Mouse (Mus musculus): ENCODE measurements around the gene Gm11084. TPM values are rescaled to one million over a fixed set of nuclear protein-coding genes. Genes with fewer than 3 reads are reported as not detected.
"Not testable (repeated sequence)": the region's sequence is repeated elsewhere in the genome, so short reads cannot be mapped to it uniquely, and the experiment has no call there.

Gene Gm11084
- not detected in 2 replicates for polyA plus RNA-seq (2016; fragmentation: Nextera tagmentation; extraction: Ambion mirVana)

DNA sequence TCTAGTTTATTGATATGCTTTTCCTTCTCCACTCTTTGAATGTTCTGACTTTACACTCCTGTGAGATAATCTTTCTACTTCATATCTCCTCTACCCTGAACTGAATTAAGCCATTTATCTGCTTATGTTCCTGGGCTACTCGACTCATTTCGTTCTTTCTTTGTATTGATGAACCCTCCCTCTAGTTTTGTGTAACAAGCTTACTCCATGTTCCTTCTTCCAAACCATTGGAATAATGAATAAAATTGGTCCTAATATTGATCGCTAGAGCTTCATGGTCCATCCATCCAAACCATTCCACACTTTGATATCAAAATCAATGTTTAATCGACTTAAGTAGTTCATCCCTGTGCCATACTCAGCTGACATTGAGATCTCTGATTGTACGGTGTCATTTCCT is at the start of gene Gm11084:
Gm11084 (minus strand) TSS at position 101 of the 400 bp plus-strand sequence.
- Histone ChIP-seq H3K36me3 (no peaks in the 10 kb centered on the region), H3K4me3 (no peak within 1 kb of the TSS), H3K4me2 (replicated peaks) (no peak within 1 kb of the TSS), H3K9ac (no peak within 1 kb of the TSS), H3K4me1 (peaks cover 2% of the 10 kb centered on the region; the same call in 1 of the 2 replicates), H3K9me3 (replicated peaks) (no peaks in the 10 kb centered on the region), H3K27ac (no peak within 1 kb of the TSS), H3K27me3 (no peaks in the 10 kb centered on the region)
- WGBS = 94% methylated on average over 5 of the region's 5 CpGs
- ATAC-seq (ENCODE audit: low FRiP score) = no peak

DNA sequence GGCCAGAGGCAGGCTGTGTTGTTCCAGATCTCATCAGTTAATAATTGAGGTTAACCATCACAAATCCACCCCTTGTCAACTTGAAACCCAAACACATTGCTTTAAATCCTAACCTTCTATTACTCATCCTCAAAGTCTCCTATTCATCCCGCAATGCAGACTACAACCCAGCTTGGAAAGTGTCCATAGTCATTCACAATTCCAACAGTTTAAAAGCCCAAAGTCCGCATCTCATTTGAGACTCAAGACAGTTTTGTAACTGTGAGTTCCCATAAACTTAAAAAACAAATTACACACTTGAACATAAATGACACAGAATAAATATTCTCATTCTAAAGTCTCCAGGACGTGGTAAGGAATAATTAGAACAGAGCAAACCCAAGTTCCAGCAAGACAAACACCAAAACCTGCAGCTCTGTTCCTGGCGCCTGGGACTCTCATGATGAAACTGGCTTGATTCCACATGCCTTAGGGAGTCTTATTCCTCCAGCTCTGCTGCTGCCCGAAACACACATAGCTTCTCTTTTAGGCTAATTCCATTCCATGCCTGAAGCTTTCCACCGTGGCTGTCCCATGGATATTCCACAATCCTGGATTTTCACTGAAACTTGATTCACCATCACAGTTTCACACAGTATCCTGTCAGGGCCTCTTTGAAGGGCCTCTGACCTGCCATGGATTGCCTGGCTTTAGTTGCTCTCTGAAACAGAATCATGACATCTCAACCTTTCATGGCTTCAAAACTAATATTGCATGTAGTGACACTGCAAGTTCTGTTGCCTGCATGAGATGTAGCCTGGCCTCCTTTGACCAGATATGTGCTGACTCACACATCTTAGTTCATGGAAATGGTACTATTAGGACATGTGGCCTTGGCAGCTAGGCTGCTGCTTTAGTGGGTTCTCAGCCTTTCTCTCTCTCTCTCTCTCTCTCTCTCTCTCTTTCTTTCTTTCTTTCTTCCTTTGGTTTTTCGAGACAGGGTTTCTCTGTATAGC is 44.8 kb upstream of the Gm11084 start:
- Histone ChIP-seq H3K4me1 (no peaks in the 10 kb centered on the region), H3K36me3 (no peaks in the 10 kb centered on the region), H3K27ac (no peak overlapping the region), H3K9ac (no peak overlapping the region), H3K4me3 (no peak overlapping the region), H3K9me3 (replicated peaks) (no peaks in the 10 kb centered on the region), H3K27me3 (no peaks in the 10 kb centered on the region), H3K4me2 (replicated peaks) (no peak overlapping the region)
- no peak for ATAC-seq (ENCODE audit: low FRiP score)
- WGBS = 82% methylated on average over 7 of the region's 7 CpGs

DNA sequence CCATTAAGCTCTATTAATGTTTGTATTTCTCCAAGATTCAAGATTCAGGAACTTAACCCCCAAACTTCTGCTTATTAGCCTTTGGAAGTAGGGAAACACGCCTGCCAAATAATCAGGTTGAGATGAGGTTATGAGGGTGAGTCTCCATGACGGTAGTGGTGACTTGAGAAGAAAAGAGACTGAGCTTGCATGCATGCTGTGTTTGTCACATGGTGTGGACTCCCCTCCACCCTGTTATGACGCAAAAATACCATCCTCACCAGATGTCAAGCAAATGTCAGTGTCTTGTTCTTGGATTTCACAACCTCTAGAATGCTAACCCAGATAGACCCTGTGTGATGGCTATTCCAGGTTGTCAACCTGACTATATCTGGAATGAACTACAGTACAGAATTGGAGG is 43.3 kb upstream of the Gm11084 start:
- H3K27me3 ChIP-seq = no peaks in the 10 kb centered on the region
- H3K9me3 ChIP-seq (replicated peaks) = no peaks in the 10 kb centered on the region
- 92% methylated on average over 3 of the region's 3 CpGs for WGBS
- no peak overlapping the region for H3K9ac ChIP-seq
- H3K36me3 ChIP-seq = no peaks in the 10 kb centered on the region
- H3K4me1 ChIP-seq = no peaks in the 10 kb centered on the region
- no peak for ATAC-seq (ENCODE audit: low FRiP score)
- no peak overlapping the region for H3K4me2 ChIP-seq (replicated peaks)
- H3K27ac ChIP-seq = no peak overlapping the region
- no peak overlapping the region for H3K4me3 ChIP-seq

DNA sequence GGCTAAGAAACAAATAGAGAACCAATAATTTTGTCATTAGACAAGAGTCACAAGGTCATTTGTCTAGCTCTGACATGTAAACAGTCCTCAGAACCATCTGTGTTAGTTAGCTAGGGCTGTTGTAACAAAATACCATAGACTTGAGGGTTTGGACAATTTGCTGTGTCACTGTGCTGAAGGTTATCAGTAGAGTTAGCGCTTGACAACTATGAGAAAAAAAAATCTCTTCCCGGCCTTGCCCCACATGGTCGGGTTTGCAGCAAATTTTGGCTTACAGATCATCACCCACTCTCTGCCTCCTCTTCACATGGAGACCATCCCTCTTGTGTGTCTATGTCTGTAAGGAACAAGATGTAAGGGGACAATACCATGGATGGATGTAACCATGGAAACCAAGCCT is 41.5 kb upstream of the Gm11084 start:
- Histone ChIP-seq H3K27ac (no peak overlapping the region), H3K27me3 (no peaks in the 10 kb centered on the region), H3K4me2 (replicated peaks) (no peak overlapping the region), H3K4me3 (no peak overlapping the region), H3K4me1 (no peaks in the 10 kb centered on the region), H3K36me3 (no peaks in the 10 kb centered on the region), H3K9ac (no peak overlapping the region), H3K9me3 (replicated peaks) (no peaks in the 10 kb centered on the region)
- ATAC-seq (ENCODE audit: low FRiP score) = no peak
- 82% methylated on average over 3 of the region's 3 CpGs for WGBS

DNA sequence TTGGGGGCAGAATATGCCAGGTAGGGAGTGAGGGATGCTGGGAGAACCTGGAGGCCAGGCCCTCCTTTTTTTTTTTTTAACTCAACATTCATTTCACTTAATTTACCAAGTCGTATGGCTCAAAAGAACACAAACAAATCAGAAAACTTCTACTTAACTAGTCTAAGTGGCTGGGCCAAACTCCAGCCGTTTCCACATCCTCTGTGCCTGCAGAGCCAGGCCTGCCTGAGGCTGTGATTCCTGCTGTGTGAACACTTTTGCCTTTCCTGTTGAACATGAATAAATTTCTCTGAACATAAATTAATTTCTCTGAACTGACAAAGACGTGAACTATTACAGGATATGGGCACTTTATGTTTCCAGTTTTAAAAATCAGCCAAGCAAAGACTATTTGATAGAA is 40.6 kb upstream of the Gm11084 start:
- no peak for ATAC-seq (ENCODE audit: low FRiP score)
- Histone ChIP-seq H3K4me3 (no peak overlapping the region), H3K9me3 (replicated peaks) (no peaks in the 10 kb centered on the region), H3K27ac (no peak overlapping the region), H3K36me3 (no peaks in the 10 kb centered on the region), H3K9ac (no peak overlapping the region), H3K4me1 (no peaks in the 10 kb centered on the region), H3K27me3 (no peaks in the 10 kb centered on the region), H3K4me2 (replicated peaks) (no peak overlapping the region)
- 63% methylated on average over 3 of the region's 3 CpGs for WGBS

DNA sequence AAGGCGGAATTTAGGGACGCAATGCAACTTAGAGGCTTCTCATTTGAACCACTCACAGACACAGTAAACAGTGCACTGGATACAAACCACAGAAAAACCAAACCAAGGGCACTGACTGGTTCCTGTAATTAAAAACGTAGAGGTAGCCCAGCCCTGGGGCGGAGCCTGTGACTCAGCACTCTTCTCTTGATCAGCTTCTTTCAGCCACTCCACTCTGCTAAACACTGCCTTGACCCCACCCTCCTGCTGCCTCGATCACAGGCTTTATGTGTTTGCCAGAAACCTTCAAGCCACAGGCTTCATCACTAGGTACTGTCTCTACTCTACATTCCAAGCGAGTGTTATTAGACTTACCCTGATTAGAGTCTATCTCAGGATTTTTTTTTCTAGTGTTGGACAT is 37.3 kb upstream of the Gm11084 start:
- Histone ChIP-seq H3K36me3 (no peaks in the 10 kb centered on the region), H3K9ac (no peak overlapping the region), H3K4me1 (no peaks in the 10 kb centered on the region), H3K4me3 (no peak overlapping the region), H3K9me3 (replicated peaks) (no peaks in the 10 kb centered on the region), H3K27ac (no peak overlapping the region), H3K27me3 (no peaks in the 10 kb centered on the region), H3K4me2 (replicated peaks) (no peak overlapping the region)
- WGBS = 46% methylated on average over 6 of the region's 6 CpGs
- no peak for ATAC-seq (ENCODE audit: low FRiP score)

DNA sequence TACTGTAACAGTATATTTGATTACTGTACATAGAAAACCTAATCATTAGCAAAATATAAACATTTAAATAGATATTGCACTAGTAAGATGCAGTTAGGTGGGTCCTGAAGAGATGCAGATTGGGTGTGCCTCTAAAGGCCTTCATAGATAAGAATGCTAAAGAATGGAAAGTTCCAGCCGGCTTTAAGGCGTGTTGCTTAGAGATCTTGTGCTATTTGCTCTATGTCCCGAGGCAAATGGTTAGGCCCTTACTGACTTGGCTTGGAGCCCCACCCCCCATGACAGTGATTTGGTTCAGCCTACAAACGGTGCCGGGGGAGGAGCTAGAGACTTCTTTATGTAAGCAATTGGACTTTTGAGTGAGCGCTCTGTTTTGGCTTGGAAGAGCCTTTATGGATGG is 34.5 kb upstream of the Gm11084 start:
- ATAC-seq (ENCODE audit: low FRiP score) = no peak
- no peaks in the 10 kb centered on the region for H3K4me1 ChIP-seq
- WGBS = 83% methylated on average over 6 of the region's 6 CpGs
- H3K4me2 ChIP-seq (replicated peaks) = no peak overlapping the region
- no peak overlapping the region for H3K9ac ChIP-seq
- H3K36me3 ChIP-seq = no peaks in the 10 kb centered on the region
- H3K4me3 ChIP-seq = no peak overlapping the region
- H3K27me3 ChIP-seq = no peaks in the 10 kb centered on the region
- no peak overlapping the region for H3K27ac ChIP-seq
- no peaks in the 10 kb centered on the region for H3K9me3 ChIP-seq (replicated peaks)

DNA sequence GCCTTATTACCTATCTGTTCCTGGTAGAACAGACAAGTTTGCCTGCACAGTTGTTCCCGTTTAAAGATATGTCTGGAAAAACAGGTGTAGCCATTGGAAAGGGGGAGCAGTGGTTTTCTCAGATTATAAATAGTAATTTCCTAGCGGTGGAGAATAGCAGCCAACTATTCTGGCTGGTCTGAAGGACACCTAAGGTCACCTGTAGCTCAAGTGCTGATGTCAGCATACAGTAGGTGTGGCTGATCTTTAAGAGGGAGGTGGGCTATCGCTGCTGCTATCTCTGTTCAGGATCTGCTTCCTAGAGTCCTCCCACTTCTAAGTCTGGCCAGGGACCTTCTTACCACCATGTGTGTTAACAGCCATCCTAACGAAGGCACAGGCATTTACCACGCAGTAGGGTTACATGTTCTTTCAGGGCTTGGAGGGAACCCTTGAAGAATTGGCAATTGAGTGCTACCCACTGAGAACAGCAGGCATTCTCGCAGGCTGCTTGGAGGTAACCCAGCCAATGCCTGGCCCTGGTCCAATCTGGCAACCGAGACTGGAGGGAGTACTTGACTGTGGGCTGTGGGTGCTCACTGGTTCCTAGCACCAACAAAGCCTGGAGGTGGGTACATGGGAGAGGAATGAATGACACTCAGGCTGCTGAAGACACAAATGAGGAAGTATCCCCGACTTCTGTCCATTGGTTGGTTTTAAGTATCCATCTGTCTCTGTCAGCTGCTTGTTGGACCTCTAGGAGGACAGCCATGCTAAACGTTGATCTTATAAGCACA is 33.0 kb upstream of the Gm11084 start:
- ATAC-seq (ENCODE audit: low FRiP score) = no peak
- no peak overlapping the region for H3K4me2 ChIP-seq (replicated peaks)
- H3K36me3 ChIP-seq = no peaks in the 10 kb centered on the region
- H3K9ac ChIP-seq = no peak overlapping the region
- H3K9me3 ChIP-seq (replicated peaks) = no peaks in the 10 kb centered on the region
- H3K4me3 ChIP-seq = no peak overlapping the region
- WGBS = 78% methylated on average over 9 of the region's 9 CpGs
- H3K27ac ChIP-seq = no peak overlapping the region
- no peaks in the 10 kb centered on the region for H3K4me1 ChIP-seq
- no peaks in the 10 kb centered on the region for H3K27me3 ChIP-seq

DNA sequence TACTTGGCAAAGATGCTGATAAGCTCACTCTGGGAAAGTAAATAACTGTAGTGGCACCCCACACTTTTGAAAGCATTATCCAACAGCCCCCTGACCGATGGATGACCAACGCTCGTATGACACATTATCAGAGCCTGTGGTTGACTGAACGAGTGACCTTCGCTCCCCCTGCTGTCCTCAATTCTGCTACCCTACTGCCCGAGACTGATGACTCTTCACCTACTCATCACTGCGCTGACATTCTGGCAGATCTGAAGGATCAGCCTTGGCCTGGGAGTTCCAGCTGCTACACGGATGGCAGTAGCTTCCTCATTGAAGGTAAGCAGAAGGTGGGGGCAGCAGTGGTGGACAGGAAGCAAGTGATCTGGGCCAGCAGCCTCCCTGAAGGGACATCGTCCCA is 27.5 kb upstream of the Gm11084 start:
- H3K9me3 ChIP-seq (replicated peaks) = peaks cover 13% of the 10 kb centered on the region; the same call in 1 of the 2 replicates
- not testable (repeated sequence) for ATAC-seq (ENCODE audit: low FRiP score); H3K9ac ChIP-seq; H3K4me1 ChIP-seq; H3K27me3 ChIP-seq; H3K4me2 ChIP-seq (replicated peaks); H3K36me3 ChIP-seq; H3K27ac ChIP-seq; H3K4me3 ChIP-seq
- WGBS = 88% methylated on average over 9 of the region's 9 CpGs

DNA sequence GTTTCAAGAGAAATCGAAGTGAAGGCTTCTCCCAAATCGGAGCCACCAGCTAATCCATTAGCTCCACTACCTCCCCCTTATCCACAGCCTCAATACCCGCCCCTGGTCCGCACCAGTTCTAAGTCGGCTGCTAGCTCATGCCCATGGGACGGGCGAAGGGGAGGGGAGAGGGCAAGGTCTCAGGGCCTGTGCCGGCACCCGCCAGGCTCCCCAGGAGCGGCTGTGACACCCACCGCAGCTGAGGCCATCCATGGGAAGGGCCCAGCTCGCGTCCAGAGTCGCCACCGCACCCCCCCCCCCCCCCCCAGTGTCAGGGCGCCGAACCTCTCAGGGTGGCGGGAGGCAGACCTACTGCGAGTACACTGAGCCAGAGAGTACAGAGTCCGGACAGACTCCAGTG is 26.1 kb upstream of the Gm11084 start:
- Histone ChIP-seq H3K27me3 (no peaks in the 10 kb centered on the region), H3K36me3 (no peaks in the 10 kb centered on the region), H3K9ac (no peak overlapping the region), H3K4me3 (no peak overlapping the region), H3K4me2 (replicated peaks) (no peak overlapping the region), H3K4me1 (no peaks in the 10 kb centered on the region), H3K9me3 (replicated peaks) (peaks cover 13% of the 10 kb centered on the region; the same call in 1 of the 2 replicates), H3K27ac (no peak overlapping the region)
- 75% methylated on average over 20 of the region's 20 CpGs for WGBS
- no peak for ATAC-seq (ENCODE audit: low FRiP score)

DNA sequence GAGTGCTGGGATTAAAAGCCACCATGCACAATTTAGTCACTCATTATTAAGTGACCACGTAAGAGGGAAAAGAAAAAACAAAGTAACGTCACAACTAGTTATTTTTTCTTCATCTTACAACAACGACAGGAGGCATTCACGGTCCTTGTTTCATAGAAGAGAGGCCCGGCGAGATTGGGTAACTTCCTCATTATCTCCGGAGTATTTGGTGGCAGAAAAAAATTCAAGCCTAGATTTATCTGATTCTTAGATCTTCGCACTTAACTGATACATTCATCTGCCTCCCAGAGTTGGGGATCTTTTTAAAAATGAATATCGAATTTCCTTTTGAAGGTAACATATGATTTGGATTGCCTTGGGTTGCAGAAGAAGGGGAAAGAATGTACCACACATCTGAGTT is 21.0 kb upstream of the Gm11084 start:
- Histone ChIP-seq H3K4me3 (no peak overlapping the region), H3K27me3 (no peaks in the 10 kb centered on the region), H3K27ac (no peak overlapping the region), H3K36me3 (no peaks in the 10 kb centered on the region), H3K4me1 (peaks cover 22% of the 10 kb centered on the region), H3K9me3 (replicated peaks) (peaks cover 13% of the 10 kb centered on the region; the same call in 1 of the 2 replicates), H3K9ac (no peak overlapping the region), H3K4me2 (replicated peaks) (no peak overlapping the region)
- WGBS = 91% methylated on average over 9 of the region's 9 CpGs
- no peak for ATAC-seq (ENCODE audit: low FRiP score)
